Mouse (Mus musculus): Measurements from ENCODE around the gene Fh1.

DNA sequence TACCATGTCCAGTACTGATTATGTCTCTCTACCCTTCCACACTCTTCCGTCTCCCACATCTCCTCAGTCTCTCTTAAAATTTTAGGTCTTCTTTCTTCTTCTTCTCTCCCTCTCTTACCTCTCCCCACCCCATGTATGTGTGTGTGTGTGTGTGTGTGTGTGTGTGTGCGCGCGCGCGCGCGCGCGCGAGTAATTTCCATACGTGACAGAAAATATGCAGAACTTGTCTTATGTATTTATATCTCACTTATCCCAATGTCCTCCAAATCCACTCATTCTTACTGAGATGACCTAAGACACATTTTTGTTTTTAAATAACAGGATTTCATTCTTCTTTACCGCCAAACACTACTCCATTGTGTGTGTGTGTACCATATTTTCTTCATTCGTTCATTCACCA is 7.0 kb upstream of the Fh1 start:
- no peak for TF ChIP-seq CTCF (IDR thresholded peaks at IDR 0.05; ENCODE audit: extremely low read depth, insufficient read depth, low read length)
- no peak for TF ChIP-seq POLR2A (IDR thresholded peaks at IDR 0.05; ENCODE audit: extremely low read depth, insufficient read depth, low read length)
